Mouse (Mus musculus): Measurements from ENCODE around the gene Gpr88. TPM values are rescaled to one million over a fixed set of nuclear protein-coding genes. Genes with fewer than 3 reads are reported as not detected.

Gpr88 gene
- polyA plus RNA-seq, 1 experiment from 2014 or later = 0.94 TPM

Other genes with a start within 250 kb of the Gpr88 start
- gene Slc30a7, start 246.1 kb downstream of the Gpr88 start, polyA plus RNA-seq (2015; fragmentation: Nextera tagmentation; extraction: Ambion mirVana) = 43.1 and 50.0 TPM in 2 replicates
- 20.2 and 20.3 TPM in 2 replicates for gene Extl2, start 246.0 kb downstream of the Gpr88 start, polyA plus RNA-seq (2015; fragmentation: Nextera tagmentation; extraction: Ambion mirVana)
- gene Vcam1, start 123.8 kb downstream of the Gpr88 start, polyA plus RNA-seq (2015; fragmentation: Nextera tagmentation; extraction: Ambion mirVana) = 63.3 and 65.7 TPM in 2 replicates
- gene Cdc14a, start 170.5 kb upstream of the Gpr88 start, polyA plus RNA-seq (2015; fragmentation: Nextera tagmentation; extraction: Ambion mirVana) = 8.7 and 9.2 TPM in 2 replicates